Mouse (Mus musculus): ENCODE results near the gene Mbnl2.

The Mbnl2 gene

GRCm38 (mm10) chr14:120361121-120361520 lies 85.7 kb downstream of the Mbnl2 start:
- no peak for DNase-seq

- no peak for DNase-seq
Measured at GRCm38 (mm10) chr14:120362409-120362992, 87.0 kb downstream of the Mbnl2 start.

- DNase-seq: no peak
Measured at GRCm38 (mm10) chr14:120363090-120363818, 87.8 kb downstream of the Mbnl2 start.

GRCm38 (mm10) chr14:120365088-120365487 lies 89.6 kb downstream of the Mbnl2 start:
- no peak for DNase-seq

GRCm38 (mm10) chr14:120366962-120367361 lies 91.5 kb downstream of the Mbnl2 start:
- DNase-seq: no peak

GRCm38 (mm10) chr14:120367589-120367988 lies 92.1 kb downstream of the Mbnl2 start:
- DNase-seq: no peak

- no peak for DNase-seq
Measured at GRCm38 (mm10) chr14:120368456-120368855, 93.0 kb downstream of the Mbnl2 start.

GRCm38 (mm10) chr14:120368914-120369391 lies 93.5 kb downstream of the Mbnl2 start:
- DNase-seq: no peak

GRCm38 (mm10) chr14:120370044-120370443 lies 94.6 kb downstream of the Mbnl2 start:
- DNase-seq: no peak

GRCm38 (mm10) chr14:120370631-120371030 lies 95.2 kb downstream of the Mbnl2 start:
- no peak for DNase-seq

GRCm38 (mm10) chr14:120371174-120371573 lies 95.7 kb downstream of the Mbnl2 start:
- no peak for DNase-seq

- DNase-seq: no peak
Measured at GRCm38 (mm10) chr14:120373026-120374024, 97.9 kb downstream of the Mbnl2 start.

GRCm38 (mm10) chr14:120374786-120375185 lies 99.3 kb downstream of the Mbnl2 start:
- DNase-seq: no peak

- no peak for DNase-seq
Measured at GRCm38 (mm10) chr14:120377192-120377591, 101.7 kb downstream of the Mbnl2 start.

GRCm38 (mm10) chr14:120378002-120378401 lies 102.5 kb downstream of the Mbnl2 start:
- DNase-seq: no peak

- DNase-seq: no peak
Measured at GRCm38 (mm10) chr14:120379716-120380115, 104.2 kb downstream of the Mbnl2 start.

GRCm38 (mm10) chr14:120381378-120382134 lies 106.1 kb downstream of the Mbnl2 start:
- no peak for DNase-seq

GRCm38 (mm10) chr14:120382179-120382578 lies 106.7 kb downstream of the Mbnl2 start:
- DNase-seq: no peak

- no peak for DNase-seq
Measured at GRCm38 (mm10) chr14:120383186-120383851, 107.8 kb downstream of the Mbnl2 start.

GRCm38 (mm10) chr14:120384615-120385014 lies 109.1 kb downstream of the Mbnl2 start:
- DNase-seq: no peak

GRCm38 (mm10) chr14:120387293-120387692 lies 111.8 kb downstream of the Mbnl2 start:
- no peak for DNase-seq

Data from right cerebral cortex, postnatal 14 days (tissue).